Mouse (Mus musculus): ENCODE results near the gene Ankrd42. TPM values are rescaled to one million over a fixed set of nuclear protein-coding genes. Genes with fewer than 3 reads are reported as not detected.

Ankrd42 gene
- 10 to 100 TPM; 11.8 to 13.2 TPM for total RNA-seq (2021)
- long read RNA-seq, experiment 1, partial matches to known transcripts = 0 of 6 reads
- long read RNA-seq, experiment 1, other reads (novel, unspliced or antisense) = 2 of 6 reads
- long read RNA-seq, experiment 2, transcript Ankrd42-202 (12 exons, 2,782 nt) = major isoform, 16 of 22 reads
- long read RNA-seq, experiment 2, partial matches to known transcripts = 1 of 22 reads
- long read RNA-seq, experiment 2, other reads (novel, unspliced or antisense) = 5 of 22 reads

GRCm38 (mm10) chr7:92637021-92637625 is at the start of gene Ankrd42:
Ankrd42 (minus strand) TSS chr7:92637142.
- DNase-seq (ENCODE audit: low spot score in 2 of 2) = peak; percentile 78 to 80

- DNase-seq (ENCODE audit: low spot score in 2 of 2) = no peak
Observed at GRCm38 (mm10) chr7:92677346-92677745, 40.4 kb upstream of the Ankrd42 start.

- DNase-seq (ENCODE audit: low spot score in 2 of 2) = no peak
Observed at GRCm38 (mm10) chr7:92675131-92675530, 38.2 kb upstream of the Ankrd42 start.

- DNase-seq (ENCODE audit: low spot score in 2 of 2) = peak; percentile 84 to 89
Observed at GRCm38 (mm10) chr7:92669507-92670471, 32.8 kb upstream of the Ankrd42 start, which contains the start of gene Pcf11. Pcf11 (minus strand) TSS chr7:92669934.

- DNase-seq (ENCODE audit: low spot score in 2 of 2) = peak; percentile 16 to 32
Observed at GRCm38 (mm10) chr7:92668791-92669506, 32.0 kb upstream of the Ankrd42 start.

- no peak for DNase-seq (ENCODE audit: low spot score in 2 of 2)
Observed at GRCm38 (mm10) chr7:92666274-92666820, 29.4 kb upstream of the Ankrd42 start.

- DNase-seq (ENCODE audit: low spot score in 2 of 2) = no peak
Observed at GRCm38 (mm10) chr7:92658050-92658449, 21.1 kb upstream of the Ankrd42 start.

GRCm38 (mm10) chr7:92656386-92656785 is 19.4 kb upstream of the Ankrd42 start:
- DNase-seq (ENCODE audit: low spot score in 2 of 2) = no peak

GRCm38 (mm10) chr7:92653329-92653728 is 16.4 kb upstream of the Ankrd42 start:
- no peak for DNase-seq (ENCODE audit: low spot score in 2 of 2)

- no peak for DNase-seq (ENCODE audit: low spot score in 2 of 2)
Observed at GRCm38 (mm10) chr7:92647790-92648189, 10.8 kb upstream of the Ankrd42 start.

GRCm38 (mm10) chr7:92642358-92642757 is 5.4 kb upstream of the Ankrd42 start:
- DNase-seq (ENCODE audit: low spot score in 2 of 2) = no peak

- no peak for DNase-seq (ENCODE audit: low spot score in 2 of 2)
Observed at GRCm38 (mm10) chr7:92638050-92638449, 1.1 kb upstream of the Ankrd42 start.

- DNase-seq (ENCODE audit: low spot score in 2 of 2) = peak in 1 of 2 experiments; percentile 9
Observed at GRCm38 (mm10) chr7:92636295-92637011, 489 bp downstream of the Ankrd42 start.

- no peak for DNase-seq (ENCODE audit: low spot score in 2 of 2)
Observed at GRCm38 (mm10) chr7:92630167-92630566, 6.8 kb downstream of the Ankrd42 start.

GRCm38 (mm10) chr7:92624488-92624887 is 12.5 kb downstream of the Ankrd42 start:
- DNase-seq (ENCODE audit: low spot score in 2 of 2) = no peak

- DNase-seq (ENCODE audit: low spot score in 2 of 2) = no peak
Observed at GRCm38 (mm10) chr7:92610830-92611229, 26.1 kb downstream of the Ankrd42 start.

GRCm38 (mm10) chr7:92604961-92605360 is 32.0 kb downstream of the Ankrd42 start:
- no peak for DNase-seq (ENCODE audit: low spot score in 2 of 2)

- no peak for DNase-seq (ENCODE audit: low spot score in 2 of 2)
Observed at GRCm38 (mm10) chr7:92590842-92591241, 46.1 kb downstream of the Ankrd42 start.

- no peak for DNase-seq (ENCODE audit: low spot score in 2 of 2)
Observed at GRCm38 (mm10) chr7:92589986-92590385, 47.0 kb downstream of the Ankrd42 start.

- DNase-seq (ENCODE audit: low spot score in 2 of 2) = no peak
Observed at GRCm38 (mm10) chr7:92583567-92583966, 53.4 kb downstream of the Ankrd42 start.
